Mouse (Mus musculus) embryo, embryonic 11.5 days (tissue): ENCODE results near the gene Slc35d1.
"Not testable (repeated sequence)": the region's sequence is repeated elsewhere in the genome, so short reads cannot be mapped to it uniquely, and the experiment has no call there.

Experiments used
- DNase-seq: peaks from one replicate; pipeline ENCODE4 v3.0.0-alpha.2; 2012; ENCODE audit warnings: low read depth, low spot score

The Slc35d1 gene

DNA sequence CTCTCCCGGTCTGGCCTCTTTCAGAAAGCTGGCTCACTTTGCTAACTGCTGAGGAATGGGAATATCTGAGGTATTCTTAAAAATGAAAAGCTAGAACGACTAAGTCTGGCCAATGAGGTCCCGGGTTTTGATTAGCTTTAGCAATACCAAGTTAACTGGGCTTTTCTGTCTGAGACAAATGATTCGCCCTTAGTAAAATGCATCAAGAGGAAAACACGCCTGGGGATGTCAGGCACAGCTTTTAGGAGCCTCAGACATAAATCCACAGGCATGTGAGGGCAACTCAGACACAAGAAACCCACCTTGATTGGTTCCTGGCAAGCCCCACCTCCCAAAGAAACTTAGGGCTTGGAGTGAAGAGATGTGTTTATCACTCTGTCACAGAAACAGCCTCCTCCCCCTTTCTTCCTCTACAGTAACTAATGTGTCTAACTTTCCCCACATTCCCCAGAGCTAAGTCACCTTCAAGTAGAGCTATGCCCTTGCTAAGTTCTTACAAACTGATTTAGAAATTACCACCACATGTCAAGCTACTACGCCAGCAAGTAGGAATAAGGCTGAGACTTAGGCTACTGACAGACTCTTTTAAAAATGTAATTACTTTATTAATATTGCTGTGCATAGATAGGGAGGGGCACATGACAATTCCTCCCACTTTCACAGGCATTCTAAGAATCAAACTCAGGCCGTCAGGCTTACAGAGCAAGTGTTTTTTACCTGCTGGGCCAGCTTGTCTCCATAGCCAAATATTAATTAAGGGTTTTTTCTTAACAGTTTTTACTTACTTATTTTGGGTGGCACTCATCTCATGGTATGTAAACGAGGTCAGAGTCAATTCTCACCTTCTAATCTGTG, 26.0 kb downstream of the Slc35d1 start:
- no peak for DNase-seq

DNA sequence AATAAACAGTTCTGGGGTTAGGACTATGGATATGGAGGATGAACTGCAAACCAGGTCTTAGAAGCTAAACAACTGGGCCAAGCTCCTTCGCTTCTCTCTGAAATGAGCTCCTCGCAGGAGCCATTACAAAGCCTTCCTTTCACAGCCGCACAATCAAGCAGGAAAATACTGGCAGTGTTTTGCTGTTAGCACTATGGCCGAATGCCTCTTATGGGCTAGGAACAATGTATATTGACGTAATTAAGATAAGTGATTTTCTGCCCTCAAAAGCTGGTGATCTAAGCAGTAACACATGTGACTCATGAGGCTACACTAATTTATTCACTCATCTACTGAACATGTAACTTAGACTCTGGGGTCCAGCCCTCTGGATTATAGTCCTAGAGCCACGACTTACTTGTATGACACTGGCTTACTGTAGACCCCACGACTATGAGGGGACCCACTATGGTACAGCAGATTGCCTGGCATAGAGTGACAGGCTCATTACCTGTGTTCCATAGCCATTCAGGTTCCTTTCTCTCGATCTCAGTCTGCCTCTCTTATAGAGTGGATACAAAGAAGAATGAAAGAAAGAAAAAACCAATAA, 34.6 kb downstream of the Slc35d1 start:
- DNase-seq, result no peak

DNA sequence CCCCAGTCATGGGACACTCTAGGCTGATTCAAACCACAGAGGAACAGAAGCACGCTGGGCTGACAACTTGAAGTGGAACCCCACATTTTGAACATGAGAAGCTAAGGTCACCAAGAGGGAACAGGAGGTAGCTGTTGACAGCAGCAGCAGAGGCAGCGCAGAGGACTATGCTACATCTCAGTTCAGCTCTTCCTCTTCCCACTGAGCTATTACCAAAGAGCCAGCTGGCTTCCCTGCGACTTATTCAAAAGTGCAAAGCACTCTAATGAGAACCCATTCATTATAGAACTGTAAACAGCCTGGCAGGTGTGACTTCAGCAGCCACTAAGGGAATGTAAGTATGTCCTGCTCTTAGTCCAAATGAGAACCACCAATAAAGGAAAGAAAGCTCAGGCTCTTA, 35.4 kb downstream of the Slc35d1 start:
- no peak for DNase-seq

DNA sequence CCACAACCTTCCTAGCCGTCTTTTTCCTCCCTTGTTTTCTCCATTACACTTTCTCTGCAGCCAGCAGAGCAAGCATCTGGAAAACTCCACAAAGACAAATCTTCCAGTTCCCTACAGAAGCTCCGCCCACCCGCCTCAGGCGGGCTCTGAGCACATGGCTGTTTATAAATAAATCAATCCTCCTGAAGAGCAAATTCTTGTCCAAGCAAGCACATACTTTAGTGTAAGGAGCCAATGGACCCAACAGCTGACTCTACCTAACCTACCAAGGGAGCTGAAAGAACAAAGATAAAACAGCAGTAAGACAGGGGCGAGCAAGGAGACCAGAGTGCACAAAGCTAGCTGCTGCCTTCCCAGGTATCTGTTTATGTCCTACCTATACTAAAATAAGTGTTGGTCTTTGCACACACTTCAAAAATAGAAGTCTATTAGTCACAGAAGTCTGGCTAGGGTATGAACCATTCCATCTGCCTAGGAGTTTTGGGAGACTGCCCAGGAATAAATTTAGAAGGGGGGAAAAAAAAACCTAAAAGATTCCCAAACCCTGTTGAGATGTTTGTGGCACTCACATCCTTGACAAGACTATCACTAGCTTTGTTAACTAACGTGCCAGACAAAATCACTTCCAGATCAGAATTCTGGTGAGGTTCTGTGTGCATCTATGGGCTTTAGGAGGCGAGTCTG, 36.2 kb downstream of the Slc35d1 start:
- no peak for DNase-seq

DNA sequence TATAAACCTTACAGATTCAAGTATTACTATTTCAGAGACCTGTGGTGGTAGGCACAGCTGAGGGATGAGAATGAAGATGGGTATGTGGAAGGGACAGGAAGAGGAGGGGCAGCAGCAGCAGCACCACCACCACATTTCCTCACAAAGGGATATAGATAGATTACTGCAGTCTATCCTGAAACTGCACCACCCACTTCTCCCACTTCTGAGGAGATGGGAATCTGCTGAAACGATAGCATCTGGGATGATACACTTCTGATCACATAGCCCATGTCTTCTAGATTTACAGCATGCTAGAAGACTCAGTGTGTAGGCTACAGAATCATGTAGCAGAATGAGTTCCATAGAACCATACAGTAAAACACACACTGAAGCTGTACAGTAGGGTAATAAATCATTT, 37.3 kb downstream of the Slc35d1 start:
- no peak for DNase-seq

DNA sequence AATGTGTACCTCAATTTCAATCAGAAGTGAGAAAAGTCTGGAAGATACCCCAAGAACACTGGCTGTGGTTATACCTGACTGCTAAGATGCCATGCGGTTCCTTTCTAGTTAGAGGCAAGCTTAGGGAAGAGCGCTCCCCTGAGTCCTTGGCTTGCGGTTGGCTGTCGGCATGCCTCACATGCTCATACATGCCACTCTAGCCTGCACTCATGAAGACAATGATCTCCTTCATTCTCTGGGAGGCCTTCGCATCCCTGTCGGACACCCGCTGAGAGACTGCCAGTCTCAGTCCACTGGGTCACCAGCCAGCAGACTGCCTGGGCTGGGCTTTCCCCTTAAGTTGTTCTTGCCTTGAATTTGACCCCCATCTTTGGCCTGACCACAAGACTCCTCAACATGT, 41.0 kb downstream of the Slc35d1 start:
- no peak for DNase-seq

DNA sequence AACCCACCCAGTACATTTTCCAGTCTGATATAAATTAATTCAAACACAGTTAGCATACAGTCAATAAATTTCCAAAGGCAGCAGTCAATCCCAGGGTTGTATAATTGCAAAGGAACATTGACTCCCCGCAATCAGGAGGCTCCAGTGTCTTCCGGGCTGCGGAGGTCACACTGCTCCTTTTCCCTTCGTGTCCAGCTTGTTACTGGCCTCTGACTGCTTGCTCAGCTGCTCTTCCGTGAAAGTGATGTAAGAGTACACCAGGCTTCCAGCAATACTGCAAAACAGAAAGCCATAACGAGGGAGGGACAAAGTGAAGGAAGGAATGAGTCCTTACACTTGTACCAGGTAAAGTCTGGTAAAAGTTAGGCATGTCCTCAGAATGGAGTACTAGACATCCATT, 41.5 kb downstream of the Slc35d1 start:
- no peak for DNase-seq

DNA sequence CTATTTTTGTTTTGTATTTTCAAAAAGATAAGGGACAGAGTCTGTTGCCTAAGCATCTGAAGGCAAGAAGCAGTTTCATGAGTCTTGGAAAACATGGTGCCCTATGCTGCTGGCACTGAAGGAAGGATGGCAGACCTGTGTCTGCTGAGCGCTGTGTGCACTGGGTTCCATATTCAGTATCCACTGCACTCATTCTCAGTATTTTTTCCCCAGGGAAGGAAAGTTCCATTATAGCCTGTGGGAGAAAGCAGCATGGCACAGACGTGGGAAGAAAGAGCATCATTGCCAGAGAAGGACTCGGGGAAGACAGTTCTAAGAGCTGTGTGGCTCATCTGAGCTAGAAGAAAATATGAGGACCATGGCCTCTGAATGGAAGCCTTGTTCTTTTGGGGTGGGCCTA, 43.7 kb downstream of the Slc35d1 start:
- DNase-seq, result no peak

DNA sequence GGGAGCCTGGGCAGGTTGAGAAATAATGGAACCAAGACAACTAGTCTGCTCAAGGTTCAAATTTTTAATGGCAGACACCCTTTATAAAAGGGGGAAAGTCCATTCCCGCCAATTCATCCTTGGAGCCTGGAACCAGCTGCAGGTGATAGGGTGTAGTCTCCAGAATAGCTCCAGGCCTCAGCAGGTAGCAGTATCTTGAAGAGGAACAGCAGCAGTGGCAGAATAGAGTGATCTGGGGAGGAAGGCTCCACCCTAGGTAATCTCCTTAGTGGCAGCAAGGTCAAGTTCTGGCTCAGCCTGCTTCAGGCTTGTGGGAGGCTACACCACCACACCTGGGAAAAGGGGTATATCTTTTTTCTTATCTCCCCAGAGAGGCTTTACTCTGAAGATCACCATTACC, 48.8 kb downstream of the Slc35d1 start:
- DNase-seq, result not testable (repeated sequence)

DNA sequence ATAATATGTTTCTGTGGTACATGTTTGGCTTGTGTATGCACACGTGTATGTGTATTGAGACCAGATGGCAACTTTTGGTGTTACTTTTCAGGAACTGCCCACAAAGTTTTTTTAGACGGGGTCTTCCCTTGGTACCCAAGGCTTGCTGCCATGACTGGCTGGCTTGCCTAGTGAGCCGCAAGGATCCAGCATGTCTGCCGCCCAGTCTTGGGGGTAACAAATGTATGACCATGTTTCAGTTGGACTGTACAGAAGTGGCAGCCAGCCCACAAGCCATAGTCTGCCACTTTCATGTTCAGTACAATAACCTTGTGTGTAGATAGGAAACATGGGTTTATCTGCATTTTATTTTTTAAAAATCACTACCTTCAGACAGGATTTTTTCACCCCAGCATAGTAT, 56.2 kb downstream of the Slc35d1 start:
- DNase-seq, result no peak

DNA sequence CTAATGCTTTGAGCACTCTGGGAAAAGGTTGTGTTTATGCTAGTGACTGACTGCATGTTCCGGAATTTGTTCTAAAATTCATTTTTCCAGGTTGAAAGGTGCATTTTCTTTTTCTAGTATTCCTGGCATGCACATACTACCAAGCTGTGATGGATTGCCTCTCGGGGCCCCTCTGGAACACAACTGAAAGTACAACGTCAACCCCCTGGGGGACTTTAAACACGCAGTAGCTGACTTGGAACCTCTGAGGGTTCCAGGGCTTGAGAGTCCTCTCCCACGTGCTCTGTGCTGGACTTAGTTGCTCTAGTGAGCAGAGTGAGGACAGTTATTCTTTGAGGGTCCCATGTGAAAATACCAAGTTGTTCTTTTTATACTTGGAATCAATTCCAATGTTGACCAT, 63.0 kb downstream of the Slc35d1 start:
- DNase-seq, result no peak

DNA sequence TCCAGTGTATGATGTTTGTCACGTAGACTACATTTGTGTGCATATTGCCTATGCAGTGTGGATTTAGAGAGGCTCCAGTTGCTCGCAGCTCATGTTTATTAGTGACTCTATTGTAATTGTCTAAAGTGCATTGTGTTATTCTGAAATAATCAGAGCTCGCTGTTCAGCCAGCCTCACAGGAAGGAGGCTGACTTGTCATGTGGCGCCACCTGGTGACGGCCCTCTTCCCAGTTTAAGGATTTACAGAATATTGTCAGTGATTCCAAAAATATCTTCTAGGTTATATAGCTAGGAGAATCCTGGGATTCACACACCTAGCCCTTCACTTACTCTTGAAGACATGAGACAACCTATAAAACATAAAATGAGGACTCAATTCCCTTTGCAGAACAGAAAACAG, 68.6 kb downstream of the Slc35d1 start:
- peak; percentile 46 for DNase-seq

DNA sequence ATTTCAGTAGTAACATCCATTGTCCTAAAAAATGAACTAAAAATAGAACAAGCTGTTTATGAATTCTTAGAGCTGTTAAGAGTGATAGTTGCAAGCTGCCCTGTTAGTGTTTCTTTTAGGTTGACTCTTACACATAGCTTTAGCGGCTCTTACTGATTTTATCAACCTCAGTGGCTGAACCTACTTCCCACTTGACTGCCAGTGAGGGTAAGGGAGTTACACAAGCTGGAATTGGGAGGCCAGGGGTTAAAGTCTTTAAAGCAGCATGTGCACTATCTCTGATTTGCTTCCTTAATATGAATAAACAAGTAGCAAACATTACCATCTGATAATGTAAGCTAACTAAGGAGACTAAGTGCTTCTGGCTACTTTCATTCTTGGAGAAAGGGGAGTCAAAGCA, 78.0 kb downstream of the Slc35d1 start:
- no peak for DNase-seq

DNA sequence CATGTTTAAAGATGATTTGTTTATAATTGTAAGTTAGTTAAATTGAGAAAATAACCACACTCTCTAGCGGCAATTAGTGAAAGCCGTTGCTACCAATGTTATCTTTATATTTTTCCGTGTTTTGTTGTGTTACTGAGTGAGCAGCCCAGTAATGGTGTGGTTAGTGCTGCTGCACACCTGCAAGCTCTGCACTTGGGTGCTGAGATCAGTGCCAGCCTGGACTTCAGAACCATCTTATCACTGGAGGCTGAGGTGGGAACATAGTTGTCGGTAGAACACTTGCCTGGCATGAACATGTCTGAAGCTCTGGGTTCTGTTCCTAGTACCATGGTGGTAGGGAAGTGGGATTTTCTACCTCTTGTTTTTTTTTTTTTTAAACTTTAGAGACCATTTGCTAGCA, 88.4 kb downstream of the Slc35d1 start:
- no peak for DNase-seq

DNA sequence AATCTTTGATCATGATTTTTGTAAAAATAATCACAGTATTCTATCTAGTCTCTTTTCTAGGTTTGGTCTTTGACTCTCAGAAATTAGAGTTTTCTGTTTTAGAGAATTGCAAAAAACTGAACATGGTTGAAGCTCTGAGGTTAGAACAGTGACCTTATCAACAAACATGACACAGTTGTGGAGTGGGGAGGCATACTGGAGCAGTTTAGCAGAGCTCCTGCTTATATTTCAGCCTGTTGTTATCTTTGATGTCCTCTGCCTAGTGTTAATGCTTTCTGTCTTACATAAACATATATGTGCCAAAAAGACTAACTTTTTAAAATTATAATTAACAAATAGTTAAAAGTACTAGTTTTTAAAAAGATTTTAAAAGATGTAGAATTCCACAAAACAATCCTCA, 91.4 kb downstream of the Slc35d1 start:
- no peak for DNase-seq

DNA sequence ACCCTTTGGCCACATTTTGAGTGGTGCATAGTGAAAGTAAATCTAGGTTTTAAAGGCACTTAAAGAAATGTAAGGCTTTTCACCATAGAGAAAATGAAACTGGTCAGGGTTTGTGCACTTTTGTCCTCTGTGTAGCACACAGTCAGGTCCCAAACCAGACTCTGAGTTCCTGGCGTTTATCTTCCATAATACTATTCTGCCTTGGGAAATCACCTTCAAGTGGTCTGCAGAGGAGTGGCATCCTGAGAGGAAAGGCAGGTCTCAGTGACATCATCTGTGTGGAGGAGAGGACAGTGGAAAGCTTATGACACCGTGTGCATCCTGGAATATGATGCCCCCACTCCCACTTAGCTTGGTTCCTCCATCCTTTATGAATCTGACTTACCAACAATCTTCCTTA, 91.9 kb downstream of the Slc35d1 start:
- DNase-seq, result no peak

DNA sequence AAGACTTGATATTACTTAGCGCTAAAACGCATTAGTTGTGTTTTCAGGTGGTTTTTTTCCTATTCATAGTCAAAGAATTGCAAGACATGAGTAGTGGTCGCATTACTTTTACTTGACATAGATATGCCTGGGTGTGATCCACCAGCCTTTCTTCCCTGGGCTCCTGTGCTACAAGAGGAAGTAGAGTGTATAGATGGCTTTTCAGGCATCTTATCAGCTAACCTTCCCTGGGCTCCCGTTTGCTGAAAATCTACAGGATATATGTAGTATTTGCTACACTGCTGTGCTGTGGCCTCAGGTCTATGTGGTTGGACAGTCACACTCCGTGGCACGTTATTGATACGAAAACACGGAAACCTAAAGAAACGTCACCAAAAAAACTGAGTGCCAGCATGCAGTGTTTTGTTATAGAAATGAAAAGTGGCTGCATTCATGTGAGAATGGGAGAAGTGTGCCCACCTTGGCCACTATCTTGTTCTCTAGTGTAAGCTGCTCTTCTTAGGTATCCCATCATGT, 94.0 kb downstream of the Slc35d1 start:
- DNase-seq, result no peak
